Mouse (Mus musculus): ENCODE measurements around the gene Gm7697. TPM values are rescaled to one million over a fixed set of nuclear protein-coding genes. Genes with fewer than 3 reads are reported as not detected.

Gene Gm7697
- polyA plus RNA-seq (2014; fragmentation: Illumina TruSeq; extraction: RNeasy Lipid Tissue Mini Kit (QIAGEN cat#74804); ENCODE audit: insufficient read depth, low read depth, low replicate concordance) = not detected

DNA sequence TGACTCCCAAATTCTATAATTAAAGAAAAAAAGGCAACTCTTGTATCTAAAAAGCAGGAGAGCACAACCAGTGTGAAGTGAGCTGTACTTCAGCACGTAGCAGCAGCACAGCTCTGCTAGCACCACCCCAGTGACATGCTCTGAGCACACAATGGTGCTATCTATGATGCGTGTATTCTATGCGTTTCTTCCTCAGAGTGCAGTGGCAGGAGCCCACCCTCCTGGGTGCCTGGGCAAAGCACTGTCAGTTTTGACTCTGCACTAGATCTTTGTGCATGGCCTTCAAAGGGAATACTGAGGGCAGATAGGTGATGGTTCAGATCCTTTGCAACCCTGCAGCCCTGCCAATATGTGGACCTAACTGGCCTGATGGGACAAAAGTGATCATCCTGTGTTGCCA lies at the start of gene Gm7697:
Gene Gm7697, minus strand, starts transcription at position 101 of the 400 bp plus-strand sequence.

GRCm38 (mm10) chr8:69453465-69453864 lies 69.3 kb downstream of the Gm7697 start, which contains the start of gene Gm9495:
Gene Gm9495 (minus strand): TSS chr8:69453565.

Other genes starting within 250 kb of the Gm7697 start
- gene Gm9495, start 69.4 kb downstream of the Gm7697 start, polyA plus RNA-seq (2014; fragmentation: Illumina TruSeq; extraction: RNeasy Lipid Tissue Mini Kit (QIAGEN cat#74804); ENCODE audit: insufficient read depth, low read depth, low replicate concordance) = not detected
- gene Zfp868, start 102.6 kb upstream of the Gm7697 start, polyA plus RNA-seq (2014; fragmentation: Illumina TruSeq; extraction: RNeasy Lipid Tissue Mini Kit (QIAGEN cat#74804); ENCODE audit: insufficient read depth, low read depth, low replicate concordance) = 8.6 TPM
- gene Zfp964, start 131.5 kb upstream of the Gm7697 start, polyA plus RNA-seq (2014; fragmentation: Illumina TruSeq; extraction: RNeasy Lipid Tissue Mini Kit (QIAGEN cat#74804); ENCODE audit: insufficient read depth, low read depth, low replicate concordance) = 1.1 TPM
- gene Zfp869, start 187.7 kb upstream of the Gm7697 start, polyA plus RNA-seq (2014; fragmentation: Illumina TruSeq; extraction: RNeasy Lipid Tissue Mini Kit (QIAGEN cat#74804); ENCODE audit: insufficient read depth, low read depth, low replicate concordance) = 14.2 TPM
- gene Zfp963, start 227.0 kb upstream of the Gm7697 start, polyA plus RNA-seq (2014; fragmentation: Illumina TruSeq; extraction: RNeasy Lipid Tissue Mini Kit (QIAGEN cat#74804); ENCODE audit: insufficient read depth, low read depth, low replicate concordance) = 4.0 TPM